Mouse (Mus musculus): ENCODE measurements around the gene Smyd3.

DNA sequence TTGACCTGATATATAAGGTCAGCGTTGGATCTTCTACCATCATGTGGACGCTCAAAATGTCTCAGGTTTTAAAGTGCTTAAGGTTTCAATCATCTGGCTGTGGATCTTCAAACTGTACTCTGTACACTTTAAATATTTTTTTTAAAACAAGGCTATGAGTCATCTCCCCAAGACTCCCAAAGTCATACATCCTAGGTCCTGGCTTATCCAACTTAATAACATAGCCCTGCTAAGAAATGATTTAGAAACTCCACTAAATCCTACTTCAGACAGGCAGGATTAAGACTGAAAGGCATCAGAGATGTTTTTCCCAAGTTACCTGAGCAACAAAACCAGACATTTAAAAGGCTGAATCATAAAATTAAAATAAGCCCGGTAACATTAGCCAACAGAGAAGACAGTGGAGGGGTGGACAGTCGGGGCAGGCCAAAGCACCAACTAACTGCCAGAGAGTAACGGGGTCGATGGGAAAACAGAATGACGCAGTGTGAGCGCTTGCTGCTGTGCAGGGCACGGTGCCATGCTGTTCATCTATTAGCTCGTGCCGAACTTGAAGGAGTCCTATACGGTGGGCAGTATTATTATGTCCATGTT lies 92.9 kb downstream of the Smyd3 start:
- TF ChIP-seq CTCF (IDR thresholded peaks at IDR 0.05; ENCODE audit: low read depth, low read length) (no peak), POLR2A (IDR thresholded peaks at IDR 0.05; ENCODE audit: extremely low read depth, insufficient read depth, low read length) (no peak)

Measured in liver, adult 2 months (tissue).